Mouse (Mus musculus) midbrain, postnatal 0 days (tissue): ENCODE results near the gene Chrm3. TPM values are rescaled to one million over a fixed set of nuclear protein-coding genes. Genes with fewer than 3 reads are reported as not detected.

ENCODE experiments used
- ATAC-seq: fragments of 200-750 bp; cut with Nextera tagmentation; 2 replicates; pipeline ENCODE4 v1.8.0; 2017; ENCODE audit warnings: moderate number of reproducible peaks, mild to moderate bottlenecking, moderate TSS enrichment, moderate library complexity; ENCODE audit not compliant: low FRiP score
- DNase-seq: peaks from one replicate; pipeline ENCODE4 v3.0.0-alpha.2; 2015; ENCODE audit warnings: low spot score
- H3K27ac ChIP-seq: fragments of 300-500 bp; sonication (generic); 2 replicates; pipeline ENCODE4 v1.5.1; 2014; ENCODE audit warnings: low read depth, mild to moderate bottlenecking, low read length, mixed read lengths
- H3K27me3 ChIP-seq: fragments of 300-500 bp; sonication (generic); 2 replicates; pipeline ENCODE4 v1.6.1; 2014; ENCODE audit warnings: low read length, control low read depth, mixed read lengths; ENCODE audit not compliant: insufficient read depth
- H3K36me3 ChIP-seq: fragments of 300-500 bp; sonication (generic); 2 replicates; pipeline ENCODE4 v1.6.1; 2014; ENCODE audit warnings: low read length, control low read depth, mixed read lengths; ENCODE audit not compliant: insufficient read depth
- H3K4me1 ChIP-seq: fragments of 300-500 bp; sonication (generic); 2 replicates; pipeline ENCODE4 v1.6.1; 2014; ENCODE audit warnings: mild to moderate bottlenecking, control low read depth, antibody characterized with exemption, low read length, mixed read lengths; ENCODE audit not compliant: insufficient read depth
- H3K4me2 ChIP-seq: fragments of 300-500 bp; sonication (generic); 2 replicates; pipeline ENCODE4 v1.6.1; 2014; ENCODE audit warnings: low read depth, mild to moderate bottlenecking, low read length, mixed read lengths; ENCODE audit not compliant: poor library complexity, severe bottlenecking
- H3K4me3 ChIP-seq: fragments of 300-500 bp; sonication (generic); 2 replicates; pipeline ENCODE4 v1.5.1; 2014; ENCODE audit warnings: low read depth, mild to moderate bottlenecking, low read length, moderate library complexity
- H3K9ac ChIP-seq: fragments of 300-500 bp; sonication (generic); replicated peaks from 2 replicates; pipeline ENCODE4 v1.6.1; 2014; ENCODE audit warnings: mild to moderate bottlenecking, low read length, moderate library complexity, mixed read lengths; ENCODE audit not compliant: poor library complexity, severe bottlenecking
- H3K9me3 ChIP-seq: fragments of 300-500 bp; sonication (generic); 2 replicates; pipeline ENCODE4 v1.6.1; 2016; ENCODE audit warnings: low read length, control low read depth
- CTCF ChIP-seq: IDR thresholded peaks from 2 replicates; pipeline ENCODE4 v1.5.1; 2016; ENCODE audit warnings: antibody characterized with exemption, mild to moderate bottlenecking
- WGBS: fragments of 180-500 bp; shearing (Covaris S2); extraction: QIAGEN DNeasy Blood & Tissue Kit; methylation state at CpG from one replicate; pipeline ENCODE4 v1.1.7; 2014; 5-methylcytosine and 5-hydroxymethylcytosine counted together
- polyA plus RNA-seq: library from polyadenylated mRNA; unstranded; fragments of >200 nt; fragmentation: Nextera tagmentation; extraction: Ambion mirVana; gene quantifications from 2 replicates; pipeline ENCODE4 v1.2.1, GENCODE M21; 2015
- total RNA-seq: library from RNA; depleted of rRNA; stranded (reverse); fragments of >200 nt; gene quantifications from 2 replicates; pipeline ENCODE4 v1.2.3, GENCODE M21; 2014

The Chrm3 gene
- total and polyA plus RNA-seq, 2 experiments from 2014 or later = 3.9 to 27.3 TPM

- Histone ChIP-seq H3K4me2 (no peak overlapping the region), H3K27me3 (no peaks in the 10 kb centered on the region), H3K4me3 (no peak overlapping the region), H3K4me1 (no peaks in the 10 kb centered on the region), H3K36me3 (no peaks in the 10 kb centered on the region), H3K9ac (no peak overlapping the region), H3K9me3 (no peaks in the 10 kb centered on the region), H3K27ac (no peak overlapping the region)
- DNase-seq = no peak
- ATAC-seq = no peak
- TF ChIP-seq CTCF = no peak
- 79% methylated on average over 2 of the region's 2 CpGs for WGBS
Measured at GRCm38 (mm10) chr13:10295160-10295559, 65.5 kb downstream of the Chrm3 start.

- H3K9ac ChIP-seq = no peak overlapping the region
- H3K36me3 ChIP-seq = no peaks in the 10 kb centered on the region
- H3K27ac ChIP-seq = no peak overlapping the region
- no peak for DNase-seq
- no peaks in the 10 kb centered on the region for H3K4me1 ChIP-seq
- H3K4me2 ChIP-seq = no peak overlapping the region
- no peaks in the 10 kb centered on the region for H3K27me3 ChIP-seq
- no peak overlapping the region for H3K4me3 ChIP-seq
- 83% methylated on average over 4 of the region's 4 CpGs for WGBS
- no peaks in the 10 kb centered on the region for H3K9me3 ChIP-seq
- ATAC-seq = no peak
- no peak for TF ChIP-seq CTCF
Measured at GRCm38 (mm10) chr13:10284331-10284730, 76.3 kb downstream of the Chrm3 start.

- H3K27me3 ChIP-seq = no peaks in the 10 kb centered on the region
- H3K4me1 ChIP-seq = no peaks in the 10 kb centered on the region
- DNase-seq (no peak), ATAC-seq (no peak)
- WGBS = 76% methylated on average over 1 of the region's 1 CpGs
- no peak overlapping the region for H3K4me2 ChIP-seq
- no peak overlapping the region for H3K27ac ChIP-seq
- H3K9me3 ChIP-seq = no peaks in the 10 kb centered on the region
- TF ChIP-seq CTCF = no peak
- H3K4me3 ChIP-seq = no peak overlapping the region
- no peak overlapping the region for H3K9ac ChIP-seq
- no peaks in the 10 kb centered on the region for H3K36me3 ChIP-seq
Measured at GRCm38 (mm10) chr13:10274907-10275306, 85.7 kb downstream of the Chrm3 start.

GRCm38 (mm10) chr13:10263784-10264183 lies 96.9 kb downstream of the Chrm3 start:
- no peaks in the 10 kb centered on the region for H3K9me3 ChIP-seq

GRCm38 (mm10) chr13:10253049-10253448 lies 107.6 kb downstream of the Chrm3 start:
- TF ChIP-seq CTCF = no peak
- Histone ChIP-seq H3K36me3 (no peaks in the 10 kb centered on the region), H3K27me3 (no peaks in the 10 kb centered on the region), H3K4me2 (no peak overlapping the region), H3K27ac (no peak overlapping the region), H3K9ac (no peak overlapping the region), H3K4me3 (no peak overlapping the region), H3K4me1 (no peaks in the 10 kb centered on the region), H3K9me3 (no peaks in the 10 kb centered on the region)
- ATAC-seq = no peak
- no peak for DNase-seq

More at GRCm38 (mm10) chr13:10263784-10264183, 96.9 kb downstream of the Chrm3 start:
- 92% methylated on average over 3 of the region's 3 CpGs for WGBS
- Histone ChIP-seq H3K27me3 (no peaks in the 10 kb centered on the region), H3K27ac (no peak overlapping the region), H3K4me1 (no peaks in the 10 kb centered on the region), H3K4me3 (no peak overlapping the region), H3K9ac (no peak overlapping the region), H3K4me2 (no peak overlapping the region), H3K36me3 (no peaks in the 10 kb centered on the region)
- DNase-seq (no peak), ATAC-seq (no peak)
- TF ChIP-seq CTCF = no peak

DNA sequence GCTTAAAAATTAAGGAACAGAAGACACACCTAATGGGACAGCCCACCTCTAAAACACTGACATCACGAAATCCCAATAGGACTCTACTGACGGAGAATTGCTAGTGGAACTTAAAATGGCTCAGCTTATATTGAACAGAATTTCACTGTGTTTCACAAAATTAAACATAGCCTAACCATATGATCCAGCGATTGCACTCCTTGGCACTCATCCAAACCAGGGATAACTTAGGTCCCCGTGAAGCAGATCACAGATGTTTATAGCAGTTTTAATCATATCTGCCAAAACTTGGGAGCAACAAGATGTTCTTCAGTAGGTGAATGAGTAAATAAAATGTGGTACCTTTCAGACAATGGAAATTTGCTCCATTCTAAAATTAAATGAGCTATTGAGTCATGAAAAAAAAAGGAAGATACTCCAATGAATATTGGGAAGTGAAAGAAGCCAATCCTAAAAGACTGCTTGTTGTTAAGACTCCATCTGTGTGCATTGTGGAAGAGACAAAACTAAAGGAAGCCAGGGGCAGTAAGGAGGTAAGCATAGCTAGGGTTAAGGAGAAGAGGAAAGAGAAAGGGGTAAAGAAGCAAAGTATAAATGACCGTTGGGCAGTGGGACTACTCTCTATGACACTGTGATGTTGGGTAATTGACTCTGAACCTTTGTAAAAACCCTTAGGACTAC lies 109.0 kb downstream of the Chrm3 start:
- Histone ChIP-seq H3K4me2 (no peak overlapping the region), H3K27me3 (no peaks in the 10 kb centered on the region), H3K27ac (no peak overlapping the region), H3K4me1 (no peaks in the 10 kb centered on the region), H3K36me3 (no peaks in the 10 kb centered on the region), H3K4me3 (no peak overlapping the region), H3K9ac (no peak overlapping the region), H3K9me3 (no peaks in the 10 kb centered on the region)
- ATAC-seq (no peak), DNase-seq (no peak)
- TF ChIP-seq CTCF = no peak
- WGBS = 77% methylated on average over 5 of the region's 5 CpGs
